ENCODE assay signal across 19 mouse cellular contexts in genomic region chr10:88741426-88741825, GRCm38 (mm10). TPM values are rescaled to one million over a fixed set of nuclear protein-coding genes. Genes with fewer than 3 reads are reported as not detected.
"Had no signal": no experiment of that assay in that cellular context is flagged by ENCODE, and none has a peak within 500 bp of the region (broad histone marks: within the 10 kb centered on the region; RNA-seq: fewer than 3 reads in every experiment).

No protein-coding gene starts in this region.

- H3K27me3 ChIP-seq: neural tube, embryonic 13.5 days; neural tube, embryonic 15.5 days; stomach, embryonic 15.5 days had no signal

- H3K9me3 ChIP-seq: neural tube, embryonic 13.5 days; neural tube, embryonic 15.5 days; stomach, embryonic 15.5 days had no signal

- DNase-seq: retina, postnatal 1 day; right cerebral cortex, adult 18-20 months; right cerebral cortex, postnatal 14 days; right cerebral cortex, postnatal 25 days; right cerebral cortex, postnatal 4 days; spleen, adult 18-20 months; thymus, adult 18-20 months; thymus, adult 2 months; thymus, postnatal 14 days; thymus, postnatal 25 days; thymus, postnatal 36 days; thymus, postnatal 4 days had no signal

- H3K27ac ChIP-seq: neural tube, embryonic 13.5 days; neural tube, embryonic 15.5 days; stomach, embryonic 15.5 days; stomach, postnatal 0 days had no signal

- H3K4me3 ChIP-seq: neural tube, embryonic 13.5 days; neural tube, embryonic 15.5 days; stomach, embryonic 15.5 days had no signal

- H3K4me1 ChIP-seq: neural tube, embryonic 13.5 days; neural tube, embryonic 15.5 days; stomach, embryonic 15.5 days had no signal

- H3K9ac ChIP-seq: neural tube, embryonic 13.5 days; neural tube, embryonic 15.5 days; stomach, embryonic 15.5 days had no signal

- H3K4me2 ChIP-seq: neural tube, embryonic 13.5 days; neural tube, embryonic 15.5 days; stomach, embryonic 15.5 days had no signal

RNA-seq across cellular contexts. Expression of gene Spic, which starts 56.6 kb away (rescaled TPM):
- polyA plus RNA-seq: neural tube, embryonic 13.5 days; neural tube, embryonic 14.5 days; neural tube, embryonic 15.5 days; small intestine, adult 2 months; testis, adult 2 months had no signal
